Mouse (Mus musculus) effector memory CD4-positive, alpha-beta T cell, adult 7 months (primary cell): ENCODE results near the gene Vta1. TPM values are rescaled to one million over a fixed set of nuclear protein-coding genes. Genes with fewer than 3 reads are reported as not detected.

ENCODE experiments used
- polyA plus RNA-seq: library from polyadenylated mRNA; unstranded; fragments of 100-300 nt; shearing (Covaris generic); gene quantifications from one replicate; pipeline ENCODE4 v1.2.1, GENCODE M21; 2017

The Vta1 gene
- 91.3 TPM for polyA plus RNA-seq

DNA sequence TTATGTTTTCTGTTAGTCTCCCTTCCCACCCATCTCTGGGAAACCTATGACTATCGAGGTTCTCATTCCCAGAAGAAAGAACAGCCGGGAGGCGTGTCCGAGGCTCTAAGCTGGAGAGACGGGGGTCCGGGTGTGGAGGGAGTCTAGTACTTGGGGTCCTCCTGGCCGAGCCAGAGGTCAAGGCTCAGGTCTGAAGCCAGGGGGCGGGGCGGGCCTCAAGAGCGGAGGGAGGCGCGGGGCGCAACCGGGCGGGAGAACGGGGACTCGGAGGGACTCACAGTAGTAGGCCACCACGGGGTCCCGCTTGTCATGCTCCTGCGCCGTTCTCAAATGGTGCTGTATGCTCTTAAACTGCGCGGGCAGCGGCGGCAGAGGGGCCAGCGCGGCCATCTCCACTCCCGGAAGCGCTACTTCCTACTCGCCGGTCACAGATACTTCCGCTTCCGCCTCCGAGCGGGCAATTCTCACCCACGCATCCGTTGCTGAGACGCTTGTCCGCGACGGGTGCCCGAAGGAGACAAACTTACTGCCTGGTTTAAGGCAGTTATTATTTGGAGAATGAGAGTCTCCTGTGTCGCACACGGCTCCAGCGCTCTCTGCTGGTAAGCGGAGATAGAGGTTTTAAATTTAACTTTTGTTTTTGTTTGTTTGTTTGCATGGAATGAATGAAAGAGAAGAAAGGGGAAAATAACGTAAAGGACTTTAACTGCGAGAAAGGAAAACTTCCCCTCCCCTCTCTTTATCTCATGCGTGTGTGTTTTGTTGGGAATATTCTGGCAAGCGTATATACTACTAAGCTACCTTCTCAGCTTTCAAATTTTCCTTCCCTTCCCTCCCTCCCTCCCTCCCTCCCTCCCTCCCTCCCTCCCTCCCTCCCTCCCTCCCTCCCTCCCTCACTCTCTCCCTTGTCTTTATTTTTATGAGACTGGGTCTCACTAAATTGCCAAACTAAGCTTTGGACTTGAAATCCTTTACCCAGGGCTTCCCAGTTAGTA, at the start of gene Vta1, which contains the start of gene Nmbr:
Vta1 (minus strand) TSS at position 489 of the 995 bp plus-strand sequence.
Nmbr (plus strand) TSS at position 520 of the 995 bp plus-strand sequence.

DNA sequence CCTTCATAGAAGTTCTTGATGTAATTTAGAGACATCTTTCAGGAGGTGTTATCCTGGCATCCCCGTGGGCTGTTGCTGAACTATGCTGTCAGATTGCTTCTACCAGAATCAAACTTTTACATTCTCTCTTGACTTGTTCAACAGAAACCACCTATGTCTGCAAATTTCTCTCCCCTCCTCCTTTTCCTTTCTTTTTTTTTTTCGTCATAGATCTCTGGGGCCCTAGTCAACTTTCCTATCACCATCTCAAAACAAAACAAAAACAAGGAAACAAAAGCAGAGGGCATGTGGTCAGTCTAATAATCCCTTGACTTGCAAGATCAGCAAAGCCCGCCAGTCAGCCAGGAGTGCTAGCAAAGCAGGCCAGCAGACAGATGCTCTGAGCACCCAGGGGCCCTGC, 12.8 kb upstream of the Vta1 start, which contains the start of gene Gje1:
Gje1 (minus strand) TSS at position 101 of the 400 bp plus-strand sequence.

Other genes with a start within 250 kb of the Vta1 start
- not detected for gene Adgrg6, start 159.9 kb downstream of the Vta1 start, polyA plus RNA-seq
- 0.79 TPM for gene Nmbr, start within 50 bp of the Vta1 start, polyA plus RNA-seq
- gene Gje1, start 12.7 kb upstream of the Vta1 start, polyA plus RNA-seq, result not detected